Comparison of ENCODE assay signal across 9 mouse cellular contexts in the genomic region with DNA sequence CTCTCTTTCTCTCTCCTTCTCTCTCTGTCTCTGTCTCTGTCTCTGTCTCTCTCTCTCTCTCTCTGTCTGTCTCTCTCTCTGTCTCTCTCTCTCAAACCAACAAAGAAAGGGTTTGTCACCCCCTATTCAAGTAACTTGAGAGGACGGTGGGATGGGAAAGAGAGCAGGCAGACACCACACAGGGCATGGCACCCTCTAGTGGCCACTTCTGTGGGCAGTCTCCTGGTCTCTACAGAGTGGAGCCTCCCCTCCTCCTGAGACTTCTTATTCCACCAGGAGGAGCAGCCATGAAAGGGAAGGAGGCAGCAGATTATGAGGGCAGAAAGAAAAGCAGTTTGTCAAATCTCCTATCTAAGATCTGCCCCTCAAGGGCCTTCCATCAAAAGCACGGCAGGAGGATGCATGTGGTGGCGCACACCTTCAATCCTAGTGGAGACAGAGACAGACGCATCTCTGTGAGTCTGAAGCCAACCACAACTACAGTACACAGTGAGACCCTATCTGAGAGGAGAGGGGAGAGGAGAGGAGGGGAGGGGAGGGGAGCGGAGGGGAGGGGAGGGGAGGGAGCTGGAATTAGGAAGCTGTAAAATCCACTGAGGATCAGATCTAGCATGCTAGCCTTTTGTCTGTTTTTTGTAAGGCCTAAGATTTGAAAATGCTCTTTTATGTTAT.
DNase-seq lines count a peak whose midpoint lies in the region; ATAC-seq and TF ChIP-seq lines count a peak whose summit lies in the region.
"Had no signal": no experiment of that assay in that cellular context is flagged by ENCODE, and none has a peak within 500 bp of the region (broad histone marks: within the 10 kb centered on the region; RNA-seq: fewer than 3 reads in every experiment).

No protein-coding gene starts in this region.

- H3K27ac ChIP-seq in hindbrain, embryonic 16.5 days (ENCODE audit: low read depth, low read length): no peak overlapping the region
- no peak overlapping the region for H3K27ac ChIP-seq in left cerebral cortex, adult 2 months

- 0 out of 2 replicates have a peak, but pooled peaks have one; percentile 61 for ATAC-seq in cerebellum, adult (ENCODE audit: insufficient number of reproducible peaks, low FRiP score, low TSS enrichment)
- ATAC-seq in hindbrain, embryonic 16.5 days: peak; percentile 66

- no peaks in the 10 kb centered on the region for H3K27me3 ChIP-seq in hindbrain, embryonic 16.5 days (replicated peaks; ENCODE audit: control insufficient read depth, insufficient read depth, low read length)
- H3K27me3 ChIP-seq: heart, embryonic 15.5 days had no signal

- no peaks in the 10 kb centered on the region for H3K36me3 ChIP-seq in hindbrain, embryonic 16.5 days (ENCODE audit: control insufficient read depth, insufficient read depth, low read length)

- H3K9me3 ChIP-seq in hindbrain, embryonic 16.5 days (ENCODE audit: control insufficient read depth, low read length): no peaks in the 10 kb centered on the region
- H3K9me3 ChIP-seq: heart, embryonic 15.5 days had no signal

- intact Hi-C loops in left cerebral cortex, adult 2 months (cut with DNase I): loop anchor here (5.0 kb wide), 3 partner anchors 120 to 410 kb away; a partner anchor contains a TSS

- no peak for DNase-seq in cerebellum, adult 11-12 months
- DNase-seq in cerebellum, adult 9-10 months: peak; percentile 64
- peak; percentile 54 for DNase-seq in forelimb bud, embryonic 11.5 days (ENCODE audit: low read depth, low spot score)
- peak; percentile 45 to 69 for DNase-seq in left cerebral cortex, adult 2 months (ENCODE audit: extremely low spot score in 1 of 2, low spot score in 2 of 2)
- peak; percentile 73 for DNase-seq in mesoderm, embryonic 11.5 days (ENCODE audit: low read depth, low spot score)
- DNase-seq in right cerebral cortex, postnatal 25 days: peak; percentile 49

- no peak overlapping the region for H3K4me2 ChIP-seq in hindbrain, embryonic 16.5 days (ENCODE audit: low read length)
- H3K4me2 ChIP-seq: heart, embryonic 15.5 days had no signal

- peak; percentile 79 for TF ChIP-seq CTCF in left cerebral cortex, adult 2 months (IDR thresholded peaks at IDR 0.05)

- no peak overlapping the region for H3K9ac ChIP-seq in hindbrain, embryonic 16.5 days (ENCODE audit: low read depth, low read length)

- peaks cover 31% of the 10 kb centered on the region for H3K4me1 ChIP-seq in hindbrain, embryonic 16.5 days (ENCODE audit: control insufficient read depth, insufficient read depth, low read depth, low read length)

- no peak overlapping the region for H3K4me3 ChIP-seq in hindbrain, embryonic 16.5 days (ENCODE audit: low read length)
- no peak overlapping the region for H3K4me3 ChIP-seq in left cerebral cortex, adult 2 months
- H3K4me3 ChIP-seq: heart, embryonic 15.5 days had no signal

- WGBS in hindbrain, embryonic 16.5 days: 24% methylated on average over 5 of the region's 5 CpGs
